Mouse (Mus musculus) neural tube, embryonic 14.5 days (tissue): ENCODE measurements at regions not wholly inside any gene's neighbourhood (a gene's known extent, or its start where the extent isn't known, plus 50 kb on each side); places are given as distances from the start of the nearest gene placed in this dataset.
A peak's percentile ranks its signal among the peaks of the same experiment; 100 is the strongest.

Experiments used
- ATAC-seq: fragments of 200-750 bp; cut with Nextera tagmentation; 2 replicates; pipeline ENCODE4 v1.8.0; 2017; ENCODE audit warnings: low read depth, mild to moderate bottlenecking, moderate TSS enrichment, moderate library complexity
- H3K27ac ChIP-seq: fragments of 300-500 bp; sonication (generic); 2 replicates; pipeline ENCODE4 v1.5.1; 2014; ENCODE audit warnings: low read depth, mild to moderate bottlenecking, control low read depth, low read length, moderate library complexity, mixed read lengths
- H3K27me3 ChIP-seq: fragments of 300-500 bp; sonication (generic); 2 replicates; pipeline ENCODE4 v1.6.1; 2014; ENCODE audit warnings: low read length; ENCODE audit not compliant: control insufficient read depth, insufficient read depth
- H3K36me3 ChIP-seq: fragments of 300-500 bp; sonication (generic); 2 replicates; pipeline ENCODE4 v1.6.1; 2014; ENCODE audit warnings: low read length, mixed read lengths; ENCODE audit not compliant: control insufficient read depth, insufficient read depth
- H3K4me1 ChIP-seq: fragments of 300-500 bp; sonication (generic); 2 replicates; pipeline ENCODE4 v1.6.1; 2014; ENCODE audit warnings: low read length; ENCODE audit not compliant: control insufficient read depth, insufficient read depth
- H3K4me2 ChIP-seq: fragments of 300-500 bp; sonication (generic); 2 replicates; pipeline ENCODE4 v1.6.1; 2014; ENCODE audit warnings: mild to moderate bottlenecking, low read depth, low read length, control low read depth
- H3K4me3 ChIP-seq: fragments of 300-500 bp; sonication (generic); 2 replicates; pipeline ENCODE4 v1.5.1; 2014; ENCODE audit warnings: low read depth, low read length, control low read depth, mixed read lengths
- H3K9ac ChIP-seq: fragments of 300-500 bp; sonication (generic); replicated peaks from 2 replicates; pipeline ENCODE4 v1.6.1; 2014; ENCODE audit warnings: low read depth, mild to moderate bottlenecking, control low read depth, low read length, mixed read lengths
- H3K9me3 ChIP-seq: fragments of 300-500 bp; sonication (generic); 2 replicates; pipeline ENCODE4 v1.6.1; 2016; ENCODE audit warnings: low read length; ENCODE audit not compliant: control insufficient read depth
- WGBS: fragments of 180-500 bp; shearing (Covaris S2); extraction: QIAGEN DNeasy Blood & Tissue Kit; methylation state at CpG from one replicate; pipeline ENCODE4 v1.1.7; 2014; 5-methylcytosine and 5-hydroxymethylcytosine counted together

DNA sequence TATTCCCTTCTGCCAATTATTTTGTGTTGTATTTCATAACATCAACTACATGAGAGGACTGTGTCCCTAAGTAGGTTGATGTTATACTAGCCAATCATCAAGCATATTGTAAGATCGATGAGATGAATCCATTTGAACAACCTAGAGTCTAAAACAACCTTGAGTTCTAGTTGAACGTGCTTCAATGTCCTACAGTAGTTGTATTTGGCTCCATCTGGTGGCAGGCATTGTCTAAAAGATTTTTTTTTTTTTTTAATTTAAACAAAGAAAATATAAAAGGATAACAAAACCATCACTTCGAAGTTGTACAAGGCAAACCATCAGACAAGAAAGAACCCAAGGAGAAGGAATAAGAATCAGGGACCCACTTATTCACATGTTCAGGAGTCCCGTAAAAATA, 114.4 kb downstream of the Pih1d3 start:
- Histone ChIP-seq H3K27ac (no peak overlapping the region), H3K36me3 (no peaks in the 10 kb centered on the region), H3K9me3 (no peaks in the 10 kb centered on the region), H3K9ac (no peak overlapping the region), H3K27me3 (no peaks in the 10 kb centered on the region), H3K4me2 (no peak overlapping the region), H3K4me1 (no peaks in the 10 kb centered on the region), H3K4me3 (no peak overlapping the region)
- no peak for ATAC-seq
- 64% methylated on average over 4 of the region's 4 CpGs for WGBS

DNA sequence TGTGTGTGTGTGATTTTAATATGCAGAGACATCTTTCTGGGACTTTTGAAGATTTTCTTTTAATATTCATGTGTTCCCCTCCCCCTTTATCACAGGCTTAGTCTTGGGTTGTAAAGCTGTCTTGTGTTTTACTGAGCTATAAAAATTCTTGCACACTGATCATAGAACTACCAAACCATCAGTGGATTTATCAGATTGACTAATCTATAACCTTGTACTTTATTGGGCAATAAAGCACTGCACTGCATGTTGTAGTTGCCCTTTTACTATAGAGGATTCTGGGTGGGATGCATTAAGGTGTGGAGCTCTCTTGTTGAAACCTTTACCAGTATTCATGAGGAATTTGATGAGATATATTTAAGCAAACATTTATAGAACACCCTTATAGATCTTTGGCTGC, 141.3 kb downstream of the Pih1d3 start:
- no peaks in the 10 kb centered on the region for H3K36me3 ChIP-seq
- H3K9me3 ChIP-seq, result no peaks in the 10 kb centered on the region
- H3K27me3 ChIP-seq, result no peaks in the 10 kb centered on the region
- no peak overlapping the region for H3K4me3 ChIP-seq
- H3K4me2 ChIP-seq, result no peak overlapping the region
- ATAC-seq, result peak; percentile 65
- no peak overlapping the region for H3K9ac ChIP-seq
- H3K4me1 ChIP-seq, result no peaks in the 10 kb centered on the region
- H3K27ac ChIP-seq, result no peak overlapping the region

DNA sequence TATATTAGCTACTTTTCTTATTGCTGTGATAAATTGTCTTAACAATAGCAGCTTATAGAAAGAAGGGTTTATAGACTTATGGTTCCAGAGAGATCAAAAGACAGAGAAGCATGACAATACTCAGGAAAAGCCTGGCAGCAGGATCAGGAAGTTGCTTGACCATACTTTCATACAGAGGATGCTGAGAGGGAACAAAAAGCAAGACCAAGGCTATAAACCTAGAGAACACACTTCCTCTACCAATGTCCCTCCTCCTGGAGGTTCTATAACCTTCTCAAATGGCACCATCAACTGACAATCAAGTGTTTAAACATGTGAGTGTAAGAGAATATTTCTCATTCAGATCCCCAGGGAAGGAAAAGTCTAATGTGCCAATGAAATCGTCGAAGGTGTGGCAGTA, 154.7 kb downstream of the Pih1d3 start:
- WGBS, result 71% methylated on average over 2 of the region's 2 CpGs

DNA sequence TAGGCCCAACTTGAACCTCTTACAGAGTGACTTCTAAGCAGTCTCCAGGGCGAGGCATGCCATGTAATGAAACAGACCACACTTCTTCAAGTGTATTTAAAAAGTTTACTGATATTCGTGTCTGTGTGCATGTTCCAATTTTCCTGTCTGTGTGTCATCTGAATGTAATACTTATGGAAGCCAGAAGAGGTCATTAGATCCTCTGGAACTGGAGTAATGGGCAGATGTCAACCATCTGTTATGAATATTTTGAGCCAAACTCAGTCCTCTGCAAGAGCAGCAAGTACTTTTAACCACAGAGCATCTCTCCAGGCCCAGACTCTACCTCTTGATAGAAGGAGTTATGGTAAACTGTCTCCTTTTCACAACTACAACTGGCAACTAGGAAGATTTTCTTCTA, 156.4 kb downstream of the Pih1d3 start:
- Histone ChIP-seq H3K4me2 (no peak overlapping the region), H3K4me3 (no peak overlapping the region), H3K4me1 (no peaks in the 10 kb centered on the region), H3K36me3 (no peaks in the 10 kb centered on the region), H3K9ac (no peak overlapping the region), H3K9me3 (no peaks in the 10 kb centered on the region), H3K27ac (no peak overlapping the region), H3K27me3 (no peaks in the 10 kb centered on the region)
- WGBS, result 70% methylated on average over 2 of the region's 2 CpGs
- no peak for ATAC-seq

More for the DNA sequence above, 154.7 kb downstream of the Pih1d3 start:
- Histone ChIP-seq H3K27ac (no peak overlapping the region), H3K27me3 (no peaks in the 10 kb centered on the region), H3K4me2 (no peak overlapping the region), H3K4me1 (no peaks in the 10 kb centered on the region), H3K4me3 (no peak overlapping the region), H3K36me3 (no peaks in the 10 kb centered on the region), H3K9me3 (no peaks in the 10 kb centered on the region), H3K9ac (no peak overlapping the region)
- ATAC-seq, result no peak

- H3K9ac ChIP-seq, result no peak overlapping the region
- H3K4me1 ChIP-seq, result no peaks in the 10 kb centered on the region
- H3K9me3 ChIP-seq, result no peaks in the 10 kb centered on the region
- WGBS, result 90% methylated on average over 2 of the region's 2 CpGs
- no peaks in the 10 kb centered on the region for H3K27me3 ChIP-seq
- H3K27ac ChIP-seq, result no peak overlapping the region
- no peaks in the 10 kb centered on the region for H3K36me3 ChIP-seq
- no peak for ATAC-seq
- H3K4me2 ChIP-seq, result no peak overlapping the region
- no peak overlapping the region for H3K4me3 ChIP-seq
Observed at GRCm38 (mm10) chr1:31380312-31380711, 157.7 kb downstream of the Pih1d3 start.

DNA sequence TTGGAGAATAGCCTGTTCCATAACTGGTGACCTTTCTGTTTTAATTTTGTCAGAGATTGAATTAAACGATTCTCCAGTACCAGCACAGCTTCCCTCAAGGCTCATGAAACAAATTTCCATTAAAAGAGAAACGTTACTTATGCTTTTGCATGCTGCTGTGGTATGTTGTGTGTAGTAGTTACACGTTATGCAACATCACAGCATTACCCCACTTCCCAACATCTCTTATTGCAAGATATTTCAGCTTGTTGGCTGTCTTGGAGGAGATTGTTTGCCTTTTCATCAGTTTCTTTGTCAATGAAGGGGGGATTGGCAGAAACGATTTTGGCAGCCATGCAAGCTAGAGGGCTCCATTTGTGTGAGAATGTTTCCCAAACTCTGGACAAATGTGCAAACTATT, 159.6 kb downstream of the Pih1d3 start:
- no peak for ATAC-seq
- H3K4me3 ChIP-seq, result no peak overlapping the region
- H3K9ac ChIP-seq, result no peak overlapping the region
- H3K36me3 ChIP-seq, result no peaks in the 10 kb centered on the region
- no peak overlapping the region for H3K27ac ChIP-seq
- no peaks in the 10 kb centered on the region for H3K4me1 ChIP-seq
- no peaks in the 10 kb centered on the region for H3K9me3 ChIP-seq
- H3K27me3 ChIP-seq, result no peaks in the 10 kb centered on the region
- no peak overlapping the region for H3K4me2 ChIP-seq
- 84% methylated on average over 4 of the region's 4 CpGs for WGBS
